Mouse (Mus musculus): ENCODE measurements around the gene Dapl1. TPM values are rescaled to one million over a fixed set of nuclear protein-coding genes. Genes with fewer than 3 reads are reported as not detected.

The Dapl1 gene
- polyA plus RNA-seq, 1 experiment from 2014 or later = 1.9 TPM

GRCm38 (mm10) chr2:59465671-59466070 lies 18.8 kb upstream of the Dapl1 start:
- H3K4me1 ChIP-seq (ENCODE audit: control insufficient read depth in 2 of 2, insufficient read depth in 2 of 2, low read length in 2 of 2) = peaks cover 0 to 8% of the 10 kb centered on the region in 2 experiments; a peak in 1 of 4 replicates
- ATAC-seq (ENCODE audit: insufficient number of reproducible peaks, insufficient read depth, low FRiP score, low read depth) = no peak
- H3K27me3 ChIP-seq (ENCODE audit: control insufficient read depth, insufficient read depth, low read length) = no peaks in the 10 kb centered on the region
- no peak overlapping the region for H3K9ac ChIP-seq (ENCODE audit: low read length)
- no peaks in the 10 kb centered on the region for H3K9me3 ChIP-seq (ENCODE audit: control insufficient read depth, low read length)
- WGBS = 87% methylated on average over 5 of the region's 5 CpGs
- no peaks in the 10 kb centered on the region for H3K36me3 ChIP-seq (ENCODE audit: control insufficient read depth, insufficient read depth, low read length)
- no peak overlapping the region for H3K4me2 ChIP-seq (ENCODE audit: low read length)
- no peak overlapping the region for H3K4me3 ChIP-seq (ENCODE audit: control insufficient read depth in 1 of 2, insufficient read depth in 1 of 2, low read depth in 1 of 2, low read length in 2 of 2)
- no peak overlapping the region for H3K27ac ChIP-seq (replicated peaks in 1 of 2; ENCODE audit: control insufficient read depth in 1 of 2, insufficient read depth in 1 of 2, low read depth in 2 of 2, low read length in 2 of 2)

GRCm38 (mm10) chr2:59466358-59466757 lies 18.1 kb upstream of the Dapl1 start:
- Histone ChIP-seq H3K4me3 (ENCODE audit: control insufficient read depth in 1 of 2, insufficient read depth in 1 of 2, low read depth in 1 of 2, low read length in 2 of 2) (no peak overlapping the region), H3K27ac (replicated peaks in 1 of 2; ENCODE audit: control insufficient read depth in 1 of 2, insufficient read depth in 1 of 2, low read depth in 2 of 2, low read length in 2 of 2) (no peak overlapping the region), H3K9ac (ENCODE audit: low read length) (no peak overlapping the region), H3K36me3 (ENCODE audit: control insufficient read depth, insufficient read depth, low read length) (no peaks in the 10 kb centered on the region), H3K4me1 (ENCODE audit: control insufficient read depth in 2 of 2, insufficient read depth in 2 of 2, low read length in 2 of 2) (peaks cover 3 to 15% of the 10 kb centered on the region in 2 experiments; a peak in 3 of 4 replicates), H3K4me2 (ENCODE audit: low read length) (no peak overlapping the region), H3K27me3 (ENCODE audit: control insufficient read depth, insufficient read depth, low read length) (no peaks in the 10 kb centered on the region), H3K9me3 (ENCODE audit: control insufficient read depth, low read length) (no peaks in the 10 kb centered on the region)
- ATAC-seq (ENCODE audit: insufficient number of reproducible peaks, insufficient read depth, low FRiP score, low read depth) = no peak
- WGBS = 78% methylated on average over 5 of the region's 5 CpGs

GRCm38 (mm10) chr2:59467085-59467484 lies 17.4 kb upstream of the Dapl1 start:
- Histone ChIP-seq H3K27me3 (ENCODE audit: control insufficient read depth, insufficient read depth, low read length) (no peaks in the 10 kb centered on the region), H3K9ac (ENCODE audit: low read length) (no peak overlapping the region), H3K27ac (replicated peaks in 1 of 2; ENCODE audit: control insufficient read depth in 1 of 2, insufficient read depth in 1 of 2, low read depth in 2 of 2, low read length in 2 of 2) (no peak overlapping the region), H3K4me1 (ENCODE audit: control insufficient read depth in 2 of 2, insufficient read depth in 2 of 2, low read length in 2 of 2) (peaks cover 3 to 16% of the 10 kb centered on the region in 2 experiments; a peak in 3 of 4 replicates), H3K36me3 (ENCODE audit: control insufficient read depth, insufficient read depth, low read length) (no peaks in the 10 kb centered on the region), H3K9me3 (ENCODE audit: control insufficient read depth, low read length) (no peaks in the 10 kb centered on the region), H3K4me2 (ENCODE audit: low read length) (no peak overlapping the region), H3K4me3 (ENCODE audit: control insufficient read depth in 1 of 2, insufficient read depth in 1 of 2, low read depth in 1 of 2, low read length in 2 of 2) (no peak overlapping the region)
- 19% methylated on average over 4 of the region's 4 CpGs for WGBS
- no peak for ATAC-seq (ENCODE audit: insufficient number of reproducible peaks, insufficient read depth, low FRiP score, low read depth)

GRCm38 (mm10) chr2:59467976-59468375 lies 16.5 kb upstream of the Dapl1 start:
- WGBS = 90% methylated on average over 6 of the region's 6 CpGs
- no peak overlapping the region for H3K9ac ChIP-seq (ENCODE audit: low read length)
- no peak overlapping the region for H3K27ac ChIP-seq (replicated peaks in 1 of 2; ENCODE audit: control insufficient read depth in 1 of 2, insufficient read depth in 1 of 2, low read depth in 2 of 2, low read length in 2 of 2)
- no peak overlapping the region for H3K4me2 ChIP-seq (ENCODE audit: low read length)
- ATAC-seq (ENCODE audit: insufficient number of reproducible peaks, insufficient read depth, low FRiP score, low read depth) = no peak
- H3K4me3 ChIP-seq (ENCODE audit: control insufficient read depth in 1 of 2, insufficient read depth in 1 of 2, low read depth in 1 of 2, low read length in 2 of 2) = no peak overlapping the region
- peaks cover 3 to 16% of the 10 kb centered on the region in 2 experiments; a peak in 3 of 4 replicates for H3K4me1 ChIP-seq (ENCODE audit: control insufficient read depth in 2 of 2, insufficient read depth in 2 of 2, low read length in 2 of 2)
- no peaks in the 10 kb centered on the region for H3K27me3 ChIP-seq (ENCODE audit: control insufficient read depth, insufficient read depth, low read length)
- no peaks in the 10 kb centered on the region for H3K36me3 ChIP-seq (ENCODE audit: control insufficient read depth, insufficient read depth, low read length)
- no peaks in the 10 kb centered on the region for H3K9me3 ChIP-seq (ENCODE audit: control insufficient read depth, low read length)

GRCm38 (mm10) chr2:59469590-59470245 lies 14.7 kb upstream of the Dapl1 start:
- no peak overlapping the region for H3K27ac ChIP-seq (replicated peaks in 1 of 2; ENCODE audit: control insufficient read depth in 1 of 2, insufficient read depth in 1 of 2, low read depth in 2 of 2, low read length in 2 of 2)
- WGBS = 55% methylated on average over 8 of the region's 8 CpGs
- no peak for ATAC-seq (ENCODE audit: insufficient number of reproducible peaks, insufficient read depth, low FRiP score, low read depth)
- peaks cover 3 to 16% of the 10 kb centered on the region in 2 experiments; a peak in 3 of 4 replicates for H3K4me1 ChIP-seq (ENCODE audit: control insufficient read depth in 2 of 2, insufficient read depth in 2 of 2, low read length in 2 of 2)
- no peaks in the 10 kb centered on the region for H3K36me3 ChIP-seq (ENCODE audit: control insufficient read depth, insufficient read depth, low read length)
- no peaks in the 10 kb centered on the region for H3K9me3 ChIP-seq (ENCODE audit: control insufficient read depth, low read length)
- H3K4me3 ChIP-seq (ENCODE audit: control insufficient read depth in 1 of 2, insufficient read depth in 1 of 2, low read depth in 1 of 2, low read length in 2 of 2) = no peak overlapping the region
- no peak overlapping the region for H3K4me2 ChIP-seq (ENCODE audit: low read length)
- H3K27me3 ChIP-seq (ENCODE audit: control insufficient read depth, insufficient read depth, low read length) = no peaks in the 10 kb centered on the region
- no peak overlapping the region for H3K9ac ChIP-seq (ENCODE audit: low read length)

- WGBS = 63% methylated on average over 11 of the region's 11 CpGs
- H3K4me3 ChIP-seq (ENCODE audit: control insufficient read depth in 1 of 2, insufficient read depth in 1 of 2, low read depth in 1 of 2, low read length in 2 of 2) = no peak overlapping the region
- H3K9me3 ChIP-seq (ENCODE audit: control insufficient read depth, low read length) = no peaks in the 10 kb centered on the region
- no peak overlapping the region for H3K9ac ChIP-seq (ENCODE audit: low read length)
- no peaks in the 10 kb centered on the region for H3K36me3 ChIP-seq (ENCODE audit: control insufficient read depth, insufficient read depth, low read length)
- ATAC-seq (ENCODE audit: insufficient number of reproducible peaks, insufficient read depth, low FRiP score, low read depth) = no peak; the same call in 1 of the 2 replicates
- no peaks in the 10 kb centered on the region for H3K27me3 ChIP-seq (ENCODE audit: control insufficient read depth, insufficient read depth, low read length)
- H3K4me1 ChIP-seq (ENCODE audit: control insufficient read depth in 2 of 2, insufficient read depth in 2 of 2, low read length in 2 of 2) = peaks cover 3 to 16% of the 10 kb centered on the region in 2 experiments; a peak in 3 of 4 replicates
- H3K4me2 ChIP-seq (ENCODE audit: low read length) = peak overlapping the region; percentile 9; the same call in 1 of the 2 replicates
- H3K27ac ChIP-seq (replicated peaks in 1 of 2; ENCODE audit: control insufficient read depth in 1 of 2, insufficient read depth in 1 of 2, low read depth in 2 of 2, low read length in 2 of 2) = peak overlapping the region; percentile 18 to 26; a peak in 1 of 4 replicates
Observed at GRCm38 (mm10) chr2:59470326-59471031, 14.0 kb upstream of the Dapl1 start.

- Histone ChIP-seq H3K27me3 (ENCODE audit: control insufficient read depth, insufficient read depth, low read length) (no peaks in the 10 kb centered on the region), H3K9ac (ENCODE audit: low read length) (no peak overlapping the region), H3K9me3 (ENCODE audit: control insufficient read depth, low read length) (no peaks in the 10 kb centered on the region), H3K4me3 (ENCODE audit: control insufficient read depth in 1 of 2, insufficient read depth in 1 of 2, low read depth in 1 of 2, low read length in 2 of 2) (no peak overlapping the region), H3K36me3 (ENCODE audit: control insufficient read depth, insufficient read depth, low read length) (no peaks in the 10 kb centered on the region), H3K27ac (replicated peaks in 1 of 2; ENCODE audit: control insufficient read depth in 1 of 2, insufficient read depth in 1 of 2, low read depth in 2 of 2, low read length in 2 of 2) (peak overlapping the region; percentile 18 to 26; a peak in 2 of 4 replicates), H3K4me2 (ENCODE audit: low read length) (peak overlapping the region; percentile 9; the same call in 1 of the 2 replicates), H3K4me1 (ENCODE audit: control insufficient read depth in 2 of 2, insufficient read depth in 2 of 2, low read length in 2 of 2) (peaks cover 3 to 16% of the 10 kb centered on the region in 2 experiments; a peak in 3 of 4 replicates)
- no peak for ATAC-seq (ENCODE audit: insufficient number of reproducible peaks, insufficient read depth, low FRiP score, low read depth)
- 43% methylated on average over 15 of the region's 15 CpGs for WGBS
Observed at GRCm38 (mm10) chr2:59471051-59471948, 13.2 kb upstream of the Dapl1 start.

All from heart, embryonic 14.5 days (tissue).